Mouse (Mus musculus): ENCODE data around the gene Zbtb16.

DNA sequence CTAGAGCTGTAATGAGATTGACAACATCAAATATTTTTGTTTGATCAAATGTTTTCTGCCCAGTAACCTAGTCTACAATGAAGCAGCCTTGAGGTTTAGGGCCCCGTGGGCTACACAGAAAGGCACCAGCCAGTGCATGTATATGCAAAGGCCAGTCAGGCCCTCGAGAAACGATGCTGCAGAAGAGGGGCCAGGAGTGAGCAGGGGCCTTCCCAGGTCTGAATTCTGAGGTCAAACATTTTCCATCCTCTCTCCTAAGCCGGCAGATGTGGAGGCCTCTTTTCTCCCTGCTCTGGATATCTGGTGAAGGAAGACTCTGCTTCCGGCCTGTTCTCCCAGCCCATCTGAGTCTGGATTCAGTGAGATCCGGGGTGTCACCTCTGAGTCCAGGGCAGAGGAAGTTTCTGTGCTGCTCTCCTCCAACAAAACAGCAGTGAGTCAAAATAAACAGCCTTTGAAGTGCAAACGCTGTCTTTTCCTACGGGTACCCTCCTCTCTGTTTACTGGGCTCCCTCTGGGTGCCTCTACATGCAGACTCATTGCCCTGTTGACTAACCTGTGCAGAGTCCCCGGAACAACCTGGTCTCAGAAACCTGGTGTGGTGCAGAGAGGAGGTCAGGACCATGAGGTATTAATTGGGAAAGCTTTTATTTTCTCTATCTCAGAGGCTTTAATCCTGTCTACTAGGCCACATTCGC lies 24.0 kb upstream of the Zbtb16 start:
- no peak for TF ChIP-seq CTCF (IDR thresholded peaks at IDR 0.05)
- no peak for TF ChIP-seq POLR2A (IDR thresholded peaks at IDR 0.05; ENCODE audit: insufficient read depth, low read depth, low read length)
- TF ChIP-seq EP300 (IDR thresholded peaks at IDR 0.05; ENCODE audit: insufficient read depth, low read depth, low read length): no peak
